Mouse (Mus musculus) brain, embryonic 18.5 days (tissue): ENCODE measurements around the gene Ccnl2.
A peak's percentile ranks its signal among the peaks of the same experiment; 100 is the strongest.
"Not testable (repeated sequence)": the region's sequence is repeated elsewhere in the genome, so short reads cannot be mapped to it uniquely, and the experiment has no call there.

Experiments
- DNase-seq: peaks from one replicate; pipeline ENCODE4 v3.0.0-alpha.2; 2012; ENCODE audit warnings: low read depth, low spot score

Ccnl2 gene

DNA sequence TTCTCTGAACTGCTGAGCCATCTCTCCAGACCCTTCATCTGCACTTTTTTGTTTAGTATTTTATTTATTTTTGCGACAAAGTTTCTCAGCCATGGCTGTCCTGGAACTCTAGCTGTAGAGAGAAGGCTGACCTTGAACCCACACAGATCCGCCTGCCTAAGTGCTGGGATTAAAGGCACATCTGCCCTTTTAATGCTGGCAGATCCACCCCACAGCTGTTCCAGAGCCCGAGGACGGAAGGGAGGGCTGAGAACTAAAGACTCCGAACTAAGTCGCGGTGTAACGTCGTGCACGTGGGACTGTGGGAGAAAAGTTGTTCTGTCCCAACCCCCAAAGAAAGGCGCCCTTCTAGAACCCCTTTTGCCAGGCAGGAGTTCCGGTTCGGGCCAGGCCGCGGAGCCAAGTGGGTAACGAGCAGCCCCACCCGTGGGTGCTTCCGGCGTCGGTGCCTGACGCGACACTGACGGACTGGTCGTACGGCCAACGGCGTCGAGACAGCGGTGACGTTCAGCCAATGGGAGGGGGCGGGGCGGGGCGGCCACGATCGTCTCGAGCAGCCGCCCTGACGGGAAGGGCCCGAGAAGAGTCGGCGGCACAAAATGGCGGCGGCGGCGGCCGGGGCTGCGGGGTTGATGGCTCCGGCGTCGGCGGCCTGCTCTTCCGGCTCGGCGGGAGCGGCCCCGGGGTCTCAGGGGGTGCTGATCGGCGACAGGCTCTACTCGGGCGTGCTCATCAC, at the start of gene Ccnl2:
Gene Ccnl2, plus strand, starts transcription at position 561 of the 736 bp plus-strand sequence.
- DNase-seq: peak; percentile 92

DNA sequence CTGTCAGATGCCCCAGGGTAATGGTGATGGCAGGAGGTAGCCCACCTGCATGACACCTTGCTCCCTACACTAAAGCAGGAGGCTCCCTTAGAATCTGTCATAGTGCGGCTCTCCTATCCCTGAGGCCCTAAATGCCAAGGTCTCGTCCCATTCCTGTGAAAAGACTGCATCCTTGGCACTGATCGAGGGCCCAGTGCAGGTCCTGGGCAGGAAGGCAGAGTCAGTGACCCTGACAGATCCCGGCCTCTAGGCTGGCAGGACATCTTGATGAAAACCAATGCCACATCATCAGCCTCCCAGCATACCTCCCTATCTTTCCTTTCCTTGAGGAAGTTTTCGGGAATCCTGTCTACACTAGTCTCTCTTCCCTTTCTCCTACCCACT, 42.8 kb upstream of the Ccnl2 start:
- no peak for DNase-seq

GRCm38 (mm10) chr4:155769880-155770512, 42.3 kb upstream of the Ccnl2 start:
- no peak for DNase-seq

DNA sequence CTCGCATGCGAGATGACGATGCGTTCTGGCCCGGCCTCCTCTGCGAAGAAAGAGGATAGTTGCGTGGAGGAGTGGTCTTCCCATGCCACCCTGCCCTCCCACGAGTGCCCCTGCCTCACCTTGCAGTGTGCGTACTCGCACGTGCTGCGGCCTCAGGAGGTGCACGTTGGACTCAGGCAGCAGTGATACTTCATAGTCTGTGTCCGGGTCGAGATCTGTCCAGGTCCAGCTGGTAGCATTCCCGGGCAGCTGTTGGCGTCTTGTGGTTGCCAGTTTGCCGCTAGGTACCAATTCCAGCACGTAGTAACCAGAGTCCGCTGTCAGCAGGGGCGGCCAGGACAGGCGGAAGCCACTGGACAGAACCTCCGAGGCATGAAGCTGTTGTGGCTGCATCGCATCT, 41.7 kb upstream of the Ccnl2 start:
- no peak for DNase-seq

GRCm38 (mm10) chr4:155771706-155772105, 40.6 kb upstream of the Ccnl2 start:
- no peak for DNase-seq

GRCm38 (mm10) chr4:155772786-155773185, 39.5 kb upstream of the Ccnl2 start:
- no peak for DNase-seq

- no peak for DNase-seq
Measured at GRCm38 (mm10) chr4:155773335-155774078, 38.8 kb upstream of the Ccnl2 start.

DNA sequence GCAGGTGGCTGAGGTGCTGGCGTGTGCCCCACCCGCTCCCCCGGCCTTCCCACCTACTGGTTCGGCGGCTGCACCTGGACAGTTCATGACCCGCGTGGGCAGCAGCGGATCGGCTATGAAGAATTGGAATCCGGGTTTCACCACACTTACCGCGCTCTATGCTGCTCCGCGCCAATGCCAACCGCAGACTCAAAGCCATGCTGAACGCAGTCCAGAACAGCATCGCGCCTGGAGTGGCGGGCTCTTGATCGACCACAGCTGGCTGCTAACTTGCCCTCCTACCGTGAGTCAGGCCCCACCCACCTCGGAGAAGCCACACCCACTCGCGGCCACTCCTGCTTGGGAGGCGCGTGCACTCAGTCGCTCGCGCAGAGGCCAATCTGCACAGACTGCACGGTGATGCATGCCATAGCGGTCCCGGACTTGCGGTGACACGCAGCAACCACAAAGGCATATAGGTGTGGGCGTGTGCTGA, 38.0 kb upstream of the Ccnl2 start, which contains the start of gene Vwa1:
Gene Vwa1, minus strand, starts transcription at position 419 of the 475 bp plus-strand sequence.
- no peak for DNase-seq

GRCm38 (mm10) chr4:155774971-155775740, 37.1 kb upstream of the Ccnl2 start:
- DNase-seq: no peak

DNA sequence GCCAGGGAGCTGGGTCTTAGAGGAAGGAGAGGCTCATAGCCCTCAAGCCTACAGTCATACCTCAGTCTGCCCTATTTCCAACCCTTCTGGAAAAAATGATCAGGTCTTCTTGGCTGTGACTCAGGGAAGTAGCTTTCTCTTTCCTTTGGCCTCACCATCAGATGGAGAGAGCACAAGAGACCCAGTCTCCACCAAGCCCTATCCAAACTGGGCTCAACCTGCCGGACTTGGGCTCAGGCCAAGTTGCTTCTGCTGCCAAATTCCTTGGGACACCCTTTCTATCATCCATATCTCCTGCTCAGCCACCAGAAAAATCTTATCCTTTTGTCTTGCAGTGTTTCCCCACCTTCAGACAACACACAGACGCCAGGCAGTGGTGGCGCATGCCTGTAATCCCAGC, 36.4 kb upstream of the Ccnl2 start:
- no peak for DNase-seq

DNA sequence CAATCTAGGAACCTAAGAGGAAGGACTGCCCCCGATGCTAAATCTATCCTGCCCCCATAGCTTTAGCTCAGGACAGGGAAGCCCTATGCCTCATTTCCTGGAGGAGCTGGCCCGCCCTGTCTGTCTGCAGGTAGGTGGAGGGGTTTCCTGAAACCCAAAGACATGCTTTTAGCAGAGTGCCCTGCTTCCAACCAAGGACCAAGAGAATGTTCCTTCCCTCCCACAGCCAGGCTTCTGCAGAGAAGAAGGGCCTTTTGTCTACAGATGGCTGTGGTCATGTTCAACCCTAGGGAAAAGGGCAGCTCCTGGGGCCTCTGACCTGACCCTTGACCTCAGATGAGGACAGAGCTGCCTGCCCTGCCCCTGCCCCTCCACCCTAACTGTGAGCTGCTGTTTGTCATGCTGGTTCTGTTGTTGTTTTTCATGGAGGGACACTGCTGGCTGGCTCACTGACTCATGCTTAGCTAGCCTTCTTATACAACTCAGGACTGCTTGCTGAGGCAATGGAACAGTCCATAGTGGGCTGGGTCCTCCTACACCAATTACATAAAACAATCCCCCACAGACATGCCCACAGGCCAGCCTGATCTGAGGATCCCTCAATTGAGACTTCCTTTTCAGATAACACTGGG, 35.5 kb upstream of the Ccnl2 start:
- no peak for DNase-seq

GRCm38 (mm10) chr4:155777816-155778215, 34.5 kb upstream of the Ccnl2 start:
- no peak for DNase-seq

DNA sequence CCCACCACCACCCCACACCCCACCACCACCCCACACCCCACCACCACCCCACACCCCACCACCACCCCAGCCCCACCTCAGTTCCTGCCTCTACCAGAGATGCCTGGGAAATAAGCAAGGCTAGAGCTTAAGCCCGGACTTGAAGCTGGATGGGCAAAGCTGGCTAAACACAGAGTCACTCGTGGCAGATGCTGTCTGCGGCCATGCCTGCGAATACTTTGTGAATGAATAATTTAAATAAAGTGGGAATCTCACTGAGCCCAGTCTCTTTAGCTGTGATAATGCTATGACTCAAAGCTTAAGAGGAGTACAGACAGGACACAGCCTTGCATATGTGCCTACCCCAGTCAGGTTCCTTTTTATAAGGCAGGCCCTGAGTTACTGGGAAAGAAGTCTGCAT, 32.8 kb upstream of the Ccnl2 start:
- no peak for DNase-seq

GRCm38 (mm10) chr4:155780895-155781294, 31.4 kb upstream of the Ccnl2 start:
- no peak for DNase-seq

DNA sequence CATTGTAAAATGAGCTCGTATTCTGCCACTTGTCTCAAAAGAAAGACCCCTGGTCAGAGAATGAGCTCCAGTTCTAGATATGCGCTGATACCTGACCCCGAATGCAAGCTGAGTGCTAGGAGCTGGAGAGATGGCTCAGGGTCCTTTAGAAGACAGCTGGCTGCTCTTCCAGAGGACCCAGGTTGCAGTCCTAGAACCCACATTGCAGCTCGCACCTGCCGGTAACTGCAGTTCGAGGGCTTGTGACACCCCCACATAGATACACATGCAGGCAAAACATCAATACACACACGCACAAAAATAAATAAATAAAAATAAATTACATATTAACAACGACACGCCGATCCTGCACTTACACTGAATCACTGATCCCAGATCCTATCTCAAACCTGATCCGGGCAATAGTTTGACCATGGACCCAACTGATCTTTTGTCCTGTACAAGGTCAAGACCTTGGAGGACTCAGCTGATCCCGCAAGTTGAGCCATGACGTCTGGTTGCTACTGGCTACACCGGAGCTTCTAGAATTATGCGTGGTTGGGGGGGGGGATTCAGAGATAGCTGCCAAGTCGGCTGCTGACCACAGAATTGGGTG, 28.7 kb upstream of the Ccnl2 start:
- no peak for DNase-seq

- DNase-seq: peak; percentile 72
Measured at GRCm38 (mm10) chr4:155784081-155784701, 28.1 kb upstream of the Ccnl2 start.

DNA sequence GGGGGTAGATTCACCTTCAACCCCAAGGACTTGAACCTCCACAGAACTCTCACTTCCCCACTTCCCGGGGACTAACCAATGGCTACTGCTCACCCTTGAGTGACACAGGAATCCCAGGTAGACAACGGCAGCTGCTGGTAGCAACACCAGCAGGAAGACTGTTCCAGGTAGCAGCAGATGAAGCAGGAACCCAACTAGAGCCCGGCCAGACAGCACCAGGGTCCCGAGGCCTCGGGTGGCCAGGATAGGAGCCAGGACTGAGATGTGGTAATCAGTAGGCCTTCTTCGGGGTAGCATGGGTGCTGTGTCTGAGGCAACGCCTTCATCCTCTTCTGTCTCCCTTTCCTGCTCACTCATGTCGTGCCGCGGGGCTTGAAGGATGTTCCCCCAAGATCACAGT, 27.0 kb upstream of the Ccnl2 start:
- no peak for DNase-seq

DNA sequence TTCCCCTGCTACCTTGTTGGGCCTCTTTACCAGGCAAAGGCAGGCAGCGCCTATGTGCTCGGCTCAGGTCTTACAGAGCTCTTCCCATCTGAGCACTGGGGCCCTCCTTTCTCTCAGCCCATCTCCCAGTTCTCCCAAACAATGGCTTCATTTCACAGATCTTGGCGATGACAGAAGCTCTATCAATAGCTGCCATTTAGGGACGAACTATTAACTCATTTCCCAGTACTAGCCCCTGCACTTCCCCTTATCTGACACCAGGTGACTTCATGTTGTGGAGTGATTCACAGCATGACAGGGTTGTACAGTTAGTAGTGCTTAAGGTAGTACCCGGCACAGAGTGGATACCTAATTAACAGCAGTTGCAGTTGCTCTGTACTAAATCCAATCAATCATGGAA, 26.5 kb upstream of the Ccnl2 start, which contains the start of gene Tmem88b:
Gene Tmem88b, minus strand, starts transcription at position 56 of the 400 bp plus-strand sequence.
- no peak for DNase-seq

GRCm38 (mm10) chr4:155788300-155788699, 24.0 kb upstream of the Ccnl2 start:
- DNase-seq: no peak

DNA sequence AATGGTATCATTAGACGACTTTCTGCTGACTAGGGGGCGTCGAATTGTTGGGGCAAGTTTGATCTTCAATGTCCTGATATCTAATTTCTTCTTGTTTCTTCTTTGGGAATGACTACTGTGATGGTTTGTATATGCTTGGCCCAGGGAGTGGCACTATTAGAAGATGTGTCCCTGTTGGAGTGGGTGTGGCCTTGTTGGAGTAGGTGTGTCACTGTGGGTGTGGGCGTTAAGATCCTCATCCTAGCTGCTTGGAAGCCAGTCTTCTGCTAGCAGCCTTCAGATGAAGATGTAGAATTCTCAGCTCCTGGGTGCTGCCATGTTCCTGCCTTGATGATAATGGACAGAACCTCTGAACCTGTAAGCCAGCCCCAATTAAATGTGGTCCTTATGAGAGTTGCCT, 23.5 kb upstream of the Ccnl2 start:
- not testable (repeated sequence) for DNase-seq
